Mouse (Mus musculus) CH12.LX (cell line): ENCODE results near the gene Zdhhc23. TPM values are rescaled to one million over a fixed set of nuclear protein-coding genes. Genes with fewer than 3 reads are reported as not detected.

Experiments
- DNase-seq: peaks from one replicate; pipeline ENCODE4 v3.0.0-alpha.2; 2013; ENCODE audit errors: extremely low read depth
- H3K27ac ChIP-seq: 2 replicates; pipeline ENCODE4 v1.5.1; 2012; ENCODE audit warnings: low read depth, mild to moderate bottlenecking, control low read depth, moderate library complexity; ENCODE audit not compliant: insufficient read depth
- H3K27me3 ChIP-seq: replicated peaks from 2 replicates; pipeline ENCODE3; 2012; ENCODE audit warnings: inconsistent platforms
- H3K36me3 ChIP-seq, 2 experiments: replicated peaks in 1 of 2; 2 replicates each; pipeline versions ENCODE3 to v1.6.1; 2012; ENCODE audit warnings: inconsistent platforms in 1 of 2, low read length in 1 of 2, mild to moderate bottlenecking in 1 of 2, mixed read lengths in 1 of 2, moderate library complexity in 1 of 2; ENCODE audit not compliant: control insufficient read depth in 1 of 2, insufficient read depth in 1 of 2
- H3K4me1 ChIP-seq, 2 experiments: 2 replicates each; pipeline ENCODE4 v1.6.1; 2012; ENCODE audit warnings: inconsistent platforms in 1 of 2, moderate library complexity in 1 of 2; ENCODE audit not compliant: insufficient read depth in 2 of 2, control insufficient read depth in 1 of 2
- H3K4me2 ChIP-seq: 2 replicates; pipeline ENCODE4 v1.6.1; 2012; ENCODE audit warnings: low read depth, mild to moderate bottlenecking, control low read depth; ENCODE audit not compliant: poor library complexity, insufficient read depth, severe bottlenecking
- H3K4me3 ChIP-seq, 3 experiments: fragments of 150-350 bp in 1 of 3; sonication (generic) in 1 of 3; replicated peaks in 1 of 3; 2 replicates each; pipeline versions ENCODE3 to v1.5.1; 2011 to 2012; ENCODE audit warnings: low read depth in 2 of 3, low read length in 2 of 3, mild to moderate bottlenecking in 2 of 3, moderate library complexity in 2 of 3, control low read depth in 1 of 3, improper control_type of control experiment in 1 of 3, inconsistent platforms in 1 of 3, mixed read lengths in 1 of 3; ENCODE audit not compliant: poor library complexity in 1 of 3
- H3K79me2 ChIP-seq: replicated peaks from 2 replicates; pipeline ENCODE4 v1.6.1; 2012; ENCODE audit warnings: mild to moderate bottlenecking, moderate library complexity; ENCODE audit not compliant: control insufficient read depth, poor library complexity, insufficient read depth, severe bottlenecking; ENCODE audit errors: extremely low read depth
- H3K9ac ChIP-seq: 2 replicates; pipeline ENCODE4 v1.6.1; 2012; ENCODE audit warnings: low read depth, mild to moderate bottlenecking, control low read depth, moderate library complexity; ENCODE audit not compliant: insufficient read depth
- H3K9me3 ChIP-seq: replicated peaks from 2 replicates; pipeline ENCODE3; 2012; ENCODE audit warnings: low read length, inconsistent platforms, mixed read lengths
- CHD1 ChIP-seq: IDR thresholded peaks from 2 replicates; pipeline ENCODE4 v1.6.1; 2012; ENCODE audit warnings: low read depth, low read length, improper control_type of control experiment, inconsistent platforms
- CHD2 ChIP-seq: IDR thresholded peaks from 2 replicates; pipeline ENCODE4 v1.6.1; 2011; ENCODE audit warnings: low read length, improper control_type of control experiment
- CTCF ChIP-seq, 2 experiments: IDR thresholded peaks in 1 of 2; conservative IDR thresholded peaks in 1 of 2; 2 replicates each; pipeline ENCODE4 v1.5.1; 2011 to 2012; ENCODE audit warnings: low read depth in 2 of 2, low read length in 2 of 2, improper control_type of control experiment in 1 of 2, inconsistent platforms in 1 of 2, mild to moderate bottlenecking in 1 of 2, moderate library complexity in 1 of 2
- EP300 ChIP-seq: IDR thresholded peaks from 2 replicates; pipeline ENCODE4 v1.6.1; 2011; ENCODE audit warnings: low read length, improper control_type of control experiment
- ETS1 ChIP-seq: conservative IDR thresholded peaks from 2 replicates; pipeline ENCODE4 v1.6.1; 2012; ENCODE audit warnings: low read depth, mild to moderate bottlenecking, inconsistent platforms, low read length, improper control_type of control experiment, moderate library complexity
- JUND ChIP-seq: conservative IDR thresholded peaks from 2 replicates; pipeline ENCODE4 v1.6.1; 2011; ENCODE audit warnings: low read depth, low read length, improper control_type of control experiment
- MAFK ChIP-seq: IDR thresholded peaks from 2 replicates; pipeline ENCODE4 v1.6.1; 2011; ENCODE audit warnings: low read length, improper control_type of control experiment; ENCODE audit not compliant: insufficient replicate concordance
- MAX ChIP-seq: IDR thresholded peaks from 2 replicates; pipeline ENCODE4 v1.6.1; 2011; ENCODE audit warnings: low read length, improper control_type of control experiment
- MXI1 ChIP-seq: IDR thresholded peaks from 2 replicates; pipeline ENCODE4 v1.6.1; 2011; ENCODE audit warnings: mild to moderate bottlenecking, low read depth, low read length, improper control_type of control experiment
- NRF1 ChIP-seq: IDR thresholded peaks from 2 replicates; pipeline ENCODE4 v1.6.1; 2014; ENCODE audit warnings: low read depth, mild to moderate bottlenecking, inconsistent platforms, low read length, improper control_type of control experiment, moderate library complexity
- RAD21 ChIP-seq: IDR thresholded peaks from 2 replicates; pipeline ENCODE4 v1.6.1; 2011; ENCODE audit warnings: low read depth, mild to moderate bottlenecking, low read length, improper control_type of control experiment, moderate library complexity
- RCOR1 ChIP-seq: conservative IDR thresholded peaks from 2 replicates; pipeline ENCODE4 v1.6.1; 2012; ENCODE audit warnings: low read depth, mild to moderate bottlenecking, inconsistent platforms, low read length, improper control_type of control experiment
- SIN3A ChIP-seq: IDR thresholded peaks from 2 replicates; pipeline ENCODE4 v1.6.1; 2012; ENCODE audit warnings: low read length, improper control_type of control experiment, inconsistent platforms
- TCF12 ChIP-seq: IDR thresholded peaks from 2 replicates; pipeline ENCODE4 v1.6.1; 2014; ENCODE audit warnings: low read depth, mild to moderate bottlenecking, inconsistent platforms, low read length, improper control_type of control experiment
- UBTF ChIP-seq: IDR thresholded peaks from 2 replicates; pipeline ENCODE4 v1.6.1; 2012; ENCODE audit warnings: low read depth, mild to moderate bottlenecking, inconsistent platforms, low read length, improper control_type of control experiment, moderate library complexity
- USF1 ChIP-seq: IDR thresholded peaks from 2 replicates; pipeline ENCODE4 v1.6.1; 2014; ENCODE audit warnings: low read depth, mild to moderate bottlenecking, inconsistent platforms, low read length, improper control_type of control experiment
- ZC3H11A ChIP-seq: IDR thresholded peaks from 2 replicates; pipeline ENCODE4 v1.6.1; 2012; ENCODE audit warnings: low read depth, mild to moderate bottlenecking, inconsistent platforms, low read length, improper control_type of control experiment
- ZKSCAN1 ChIP-seq: IDR thresholded peaks from 2 replicates; pipeline ENCODE4 v1.6.1; 2012; ENCODE audit warnings: low read depth, inconsistent platforms, low read length, improper control_type of control experiment, borderline replicate concordance
- dilution Hi-C: fragments of 300-500 bp; cut with MboI; formaldehyde crosslinking; loops from 2 replicates; pipeline ENCODE4 v1.14.3; 2020; ENCODE audit warnings: low sequenced_read_pairs; ENCODE audit not compliant: extremely low pct_unique_long_range_greater_than_20kb, extremely low pct_ligation_motif_present
- in situ Hi-C: fragments of 300-500 bp; cut with MboI; formaldehyde crosslinking; loops from 3 replicates; pipeline ENCODE4 v1.14.3; 2019; ENCODE audit warnings: low sequenced_read_pairs, low pct_ligation_motif_present, low pct_unique_long_range_greater_than_20kb, mixed read lengths
- polyA plus RNA-seq: library from polyadenylated mRNA; unstranded; fragments of >175 nt; gene quantifications from 2 replicates; pipeline ENCODE4 v1.2.1, GENCODE M21; 2012; ENCODE audit warnings: low read depth; ENCODE audit not compliant: insufficient read length
- total RNA-seq, 2 experiments: library from RNA; depleted of rRNA; stranded (reverse); fragments of 300-350 nt in 1 of 2; fragments of >200 nt in 1 of 2; gene quantifications; 2 replicates each; pipeline ENCODE4 v1.2.3; 2012 to 2014

Gene Zdhhc23
- total and polyA plus RNA-seq, 3 experiments, result 0.20 to 0.68 (median 0.46) TPM

GRCm38 (mm10) chr16:43999541-43999940 lies 19.9 kb upstream of the Zdhhc23 start:
- no peaks in the 10 kb centered on the region for H3K79me2 ChIP-seq
- dilution Hi-C loops, result no loop called here
- H3K4me3 ChIP-seq, result no peak overlapping the region
- no peaks in the 10 kb centered on the region for H3K27me3 ChIP-seq
- no peaks in the 10 kb centered on the region for H3K9me3 ChIP-seq
- no peak for DNase-seq
- H3K4me2 ChIP-seq, result no peak overlapping the region
- no peaks in the 10 kb centered on the region for H3K4me1 ChIP-seq
- H3K27ac ChIP-seq, result no peak overlapping the region
- H3K9ac ChIP-seq, result no peak overlapping the region
- in situ Hi-C loops, result no loop called here
- H3K36me3 ChIP-seq, result peaks cover 0 to 26% of the 10 kb centered on the region in 2 experiments
- no peak for TF ChIP-seq RCOR1
- no peak for TF ChIP-seq CHD2

GRCm38 (mm10) chr16:43999111-43999510 lies 19.5 kb upstream of the Zdhhc23 start:
- no peak for TF ChIP-seq MXI1
- TF ChIP-seq, all 38 proteins: peak for 0
- Histone ChIP-seq H3K9me3 (no peaks in the 10 kb centered on the region), H3K4me1 (no peaks in the 10 kb centered on the region), H3K79me2 (no peaks in the 10 kb centered on the region), H3K9ac (no peak overlapping the region), H3K4me3 (no peak overlapping the region), H3K27me3 (no peaks in the 10 kb centered on the region), H3K27ac (no peak overlapping the region), H3K36me3 (peaks cover 0 to 24% of the 10 kb centered on the region in 2 experiments), H3K4me2 (no peak overlapping the region)
- no peak for DNase-seq
- dilution Hi-C loops (no loop called here), in situ Hi-C loops (no loop called here)

GRCm38 (mm10) chr16:43994623-43995022 lies 15.0 kb upstream of the Zdhhc23 start:
- H3K79me2 ChIP-seq, result no peaks in the 10 kb centered on the region

More at GRCm38 (mm10) chr16:43994623-43995022, 15.0 kb upstream of the Zdhhc23 start:
- no peak for DNase-seq
- Histone ChIP-seq H3K9me3 (no peaks in the 10 kb centered on the region), H3K27me3 (no peaks in the 10 kb centered on the region), H3K4me3 (no peak overlapping the region), H3K4me2 (no peak overlapping the region), H3K36me3 (peaks cover 0 to 14% of the 10 kb centered on the region in 2 experiments), H3K27ac (no peak overlapping the region), H3K9ac (no peak overlapping the region), H3K4me1 (no peaks in the 10 kb centered on the region)
- no peak for TF ChIP-seq JUND
- TF ChIP-seq UBTF, result no peak
- TF ChIP-seq CTCF (conservative IDR thresholded peaks at IDR 0.05 in 1 of 2, IDR thresholded peaks at IDR 0.05 in 1 of 2; ENCODE audit: low read depth in 2 of 2, low read length in 2 of 2), result no peak
- no peak for TF ChIP-seq SIN3A
- no peak for TF ChIP-seq MAFK
- TF ChIP-seq RAD21, result no peak
- TF ChIP-seq NRF1, result no peak
- no peak for TF ChIP-seq CHD1
- no peak for TF ChIP-seq ETS1
- no peak for TF ChIP-seq USF1
- TF ChIP-seq MXI1, result no peak
- no peak for TF ChIP-seq EP300
- no peak for TF ChIP-seq ZC3H11A
- TF ChIP-seq TCF12, result no peak
- TF ChIP-seq MAX, result no peak
- no peak for TF ChIP-seq ZKSCAN1
- in situ Hi-C loops, result no loop called here
- dilution Hi-C loops, result no loop called here
